Mouse (Mus musculus) ES-Bruce4 (cell line): ENCODE measurements around the gene Fam129c. TPM values are rescaled to one million over a fixed set of nuclear protein-coding genes. Genes with fewer than 3 reads are reported as not detected.

Experiments used
- H3K27ac ChIP-seq: 2 replicates; pipeline ENCODE4 v1.5.1; 2012; ENCODE audit warnings: low read length, inconsistent platforms; ENCODE audit not compliant: insufficient read depth
- H3K27me3 ChIP-seq: 2 replicates; pipeline ENCODE4 v1.6.1; 2012; ENCODE audit warnings: mild to moderate bottlenecking, low read length, inconsistent platforms; ENCODE audit not compliant: control insufficient read depth, poor library complexity, insufficient read depth, severe bottlenecking
- H3K36me3 ChIP-seq: 2 replicates; pipeline ENCODE4 v1.6.1; 2012; ENCODE audit warnings: inconsistent platforms, mild to moderate bottlenecking, low read length, moderate library complexity; ENCODE audit not compliant: control insufficient read depth, poor library complexity, insufficient read depth, severe bottlenecking
- H3K4me1 ChIP-seq: one replicate; pipeline ENCODE4 v1.8.1; 2011; ENCODE audit warnings: low read length; ENCODE audit not compliant: control insufficient read depth, insufficient read depth
- H3K4me3 ChIP-seq: 2 replicates; pipeline ENCODE4 v1.5.1; 2011; ENCODE audit warnings: low read depth, mild to moderate bottlenecking, low read length
- H3K9ac ChIP-seq: 2 replicates; pipeline ENCODE4 v1.6.1; 2012; ENCODE audit warnings: low read depth, mild to moderate bottlenecking, inconsistent platforms; ENCODE audit not compliant: poor library complexity, severe bottlenecking
- H3K9me3 ChIP-seq: replicated peaks from 2 replicates; pipeline ENCODE4 v1.6.1; 2012; ENCODE audit warnings: mild to moderate bottlenecking, low read length, inconsistent platforms; ENCODE audit not compliant: control insufficient read depth, poor library complexity, insufficient read depth, severe bottlenecking
- CTCF ChIP-seq: IDR thresholded peaks from one replicate; pipeline ENCODE4 v1.8.1; 2011; ENCODE audit warnings: low read depth, low read length
- EP300 ChIP-seq: IDR thresholded peaks from 2 replicates; pipeline ENCODE4 v1.6.1; 2011; ENCODE audit warnings: low read depth, low read length; ENCODE audit not compliant: insufficient read depth
- POLR2A ChIP-seq: IDR thresholded peaks from one replicate; pipeline ENCODE4 v1.8.1; 2011; ENCODE audit warnings: low read length; ENCODE audit not compliant: insufficient read depth
- polyA plus RNA-seq: library from polyadenylated mRNA; stranded (reverse); fragments of >200 nt; gene quantifications from 2 replicates; pipeline ENCODE4 v1.2.4, GENCODE M21; 2011; ENCODE audit warnings: low read depth; ENCODE audit not compliant: missing spikeins, insufficient read depth, insufficient read length

Gene Fam129c
- polyA plus RNA-seq, 1 experiment, result 6.4 TPM

DNA sequence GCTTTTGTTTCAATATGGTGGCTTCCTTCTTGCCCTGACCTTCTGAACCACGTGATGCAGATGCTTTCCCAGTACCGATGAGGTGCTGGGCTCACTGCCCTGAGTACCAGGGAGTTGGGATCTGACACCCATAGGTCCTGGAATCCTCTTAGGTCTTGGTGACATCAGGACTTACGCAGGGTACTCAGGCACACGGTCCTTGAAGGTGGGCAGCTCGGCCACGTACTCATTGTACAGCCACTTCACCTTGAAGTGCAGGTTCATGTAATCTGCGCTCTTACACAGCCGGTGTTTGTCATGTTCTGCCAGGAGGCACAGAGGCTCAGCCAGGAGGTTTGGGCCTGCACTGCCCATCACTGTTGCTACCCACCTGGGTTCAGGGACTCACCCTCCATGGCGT is 48.1 kb downstream of the Fam129c start:
- no peak overlapping the region for H3K4me3 ChIP-seq
- no peaks in the 10 kb centered on the region for H3K27me3 ChIP-seq
- no peak for TF ChIP-seq CTCF
- TF ChIP-seq POLR2A, result no peak
- TF ChIP-seq EP300, result no peak
- H3K36me3 ChIP-seq, result no peaks in the 10 kb centered on the region
- H3K9ac ChIP-seq, result no peak overlapping the region
- H3K4me1 ChIP-seq, result no peaks in the 10 kb centered on the region
- no peaks in the 10 kb centered on the region for H3K9me3 ChIP-seq
- H3K27ac ChIP-seq, result no peak overlapping the region

GRCm38 (mm10) chr8:71654600-71654999 is 57.2 kb downstream of the Fam129c start:
- no peaks in the 10 kb centered on the region for H3K27me3 ChIP-seq

More at GRCm38 (mm10) chr8:71654600-71654999, 57.2 kb downstream of the Fam129c start:
- H3K4me3 ChIP-seq, result peak overlapping the region; percentile 60
- H3K9ac ChIP-seq, result no peak overlapping the region
- no peaks in the 10 kb centered on the region for H3K36me3 ChIP-seq
- no peaks in the 10 kb centered on the region for H3K9me3 ChIP-seq
- H3K27ac ChIP-seq, result no peak overlapping the region
- no peaks in the 10 kb centered on the region for H3K4me1 ChIP-seq
- TF ChIP-seq CTCF (no peak), POLR2A (no peak), EP300 (no peak)

Other genes starting within 250 kb of the Fam129c start
- 63.2 and 68.7 TPM in 2 replicates for gene Use1, start 230.8 kb upstream of the Fam129c start, polyA plus RNA-seq
- gene Ocel1, start 226.3 kb upstream of the Fam129c start, polyA plus RNA-seq, result 1.9 and 3.2 TPM in 2 replicates
- 23.0 and 23.9 TPM in 2 replicates for gene Nr2f6, start 215.7 kb upstream of the Fam129c start, polyA plus RNA-seq
- gene Ushbp1, start 201.8 kb upstream of the Fam129c start, polyA plus RNA-seq, result not detected in 2 replicates
- 82.0 and 102 TPM in 2 replicates for gene Babam1, start 200.8 kb upstream of the Fam129c start, polyA plus RNA-seq
- 10.9 and 11.2 TPM in 2 replicates for gene Ankle1, start 191.6 kb upstream of the Fam129c start, polyA plus RNA-seq
- 10.1 and 13.7 TPM in 2 replicates for gene Abhd8, start 134.0 kb upstream of the Fam129c start, polyA plus RNA-seq
- gene Mrpl34, start 132.7 kb upstream of the Fam129c start, polyA plus RNA-seq, result 68.1 and 77.0 TPM in 2 replicates
- gene Dda1, start 128.4 kb upstream of the Fam129c start, polyA plus RNA-seq, result 37.5 and 38.2 TPM in 2 replicates
- gene Ano8, start 111.7 kb upstream of the Fam129c start, polyA plus RNA-seq, result 7.0 and 7.1 TPM in 2 replicates
- 14.8 and 16.3 TPM in 2 replicates for gene Gtpbp3, start 109.5 kb upstream of the Fam129c start, polyA plus RNA-seq
- gene Plvap, start 85.9 kb upstream of the Fam129c start, polyA plus RNA-seq, result 4.0 and 4.4 TPM in 2 replicates
- 4.3 and 4.9 TPM in 2 replicates for gene Ccdc194, start 71.9 kb upstream of the Fam129c start, polyA plus RNA-seq
- gene Bst2, start 60.2 kb upstream of the Fam129c start, polyA plus RNA-seq, result 207 and 235 TPM in 2 replicates
- 72.6 and 74.1 TPM in 2 replicates for gene Mvb12a, start 54.7 kb upstream of the Fam129c start, polyA plus RNA-seq
- gene Tmem221, start 38.8 kb upstream of the Fam129c start, polyA plus RNA-seq, result 2.2 and 2.4 TPM in 2 replicates
- not detected in 2 replicates for gene Nxnl1, start 31.0 kb upstream of the Fam129c start, polyA plus RNA-seq
- 21.8 and 27.3 TPM in 2 replicates for gene Slc27a1, start 28.8 kb upstream of the Fam129c start, polyA plus RNA-seq
- gene Pgls, start 5.5 kb upstream of the Fam129c start, polyA plus RNA-seq, result 57.2 and 65.6 TPM in 2 replicates
- gene Colgalt1, start 13.3 kb downstream of the Fam129c start, polyA plus RNA-seq, result 83.2 and 85.2 TPM in 2 replicates
- 3.8 and 6.3 TPM in 2 replicates for gene Unc13a, start 74.1 kb downstream of the Fam129c start, polyA plus RNA-seq
- gene Jak3, start 78.6 kb downstream of the Fam129c start, polyA plus RNA-seq, result 8.0 and 9.7 TPM in 2 replicates
- 1.3 and 3.7 TPM in 2 replicates for gene Insl3, start 91.6 kb downstream of the Fam129c start, polyA plus RNA-seq
- 1.8 and 2.0 TPM in 2 replicates for gene B3gnt3, start 104.1 kb downstream of the Fam129c start, polyA plus RNA-seq
- gene Fcho1, start 128.1 kb downstream of the Fam129c start, polyA plus RNA-seq, result 8.7 and 8.8 TPM in 2 replicates